Mouse (Mus musculus): ENCODE data around the gene Oprd1. TPM values are rescaled to one million over a fixed set of nuclear protein-coding genes. Genes with fewer than 3 reads are reported as not detected.
A peak's percentile ranks its signal among the peaks of the same experiment; 100 is the strongest.

The Oprd1 gene
- total RNA-seq, 2 experiments from 2014 or later = 0.04 TPM; not detected in 1

GRCm38 (mm10) chr4:132066101-132066773, 78.0 kb downstream of the Oprd1 start:
- intact Hi-C loops (cut with DNase I; ENCODE audit: low total_unique reads) = no loop called here
- peak; percentile 39 for DNase-seq

GRCm38 (mm10) chr4:132065578-132065977, 78.7 kb downstream of the Oprd1 start:
- DNase-seq = no peak
- intact Hi-C loops (cut with DNase I; ENCODE audit: low total_unique reads) = no loop called here

DNA sequence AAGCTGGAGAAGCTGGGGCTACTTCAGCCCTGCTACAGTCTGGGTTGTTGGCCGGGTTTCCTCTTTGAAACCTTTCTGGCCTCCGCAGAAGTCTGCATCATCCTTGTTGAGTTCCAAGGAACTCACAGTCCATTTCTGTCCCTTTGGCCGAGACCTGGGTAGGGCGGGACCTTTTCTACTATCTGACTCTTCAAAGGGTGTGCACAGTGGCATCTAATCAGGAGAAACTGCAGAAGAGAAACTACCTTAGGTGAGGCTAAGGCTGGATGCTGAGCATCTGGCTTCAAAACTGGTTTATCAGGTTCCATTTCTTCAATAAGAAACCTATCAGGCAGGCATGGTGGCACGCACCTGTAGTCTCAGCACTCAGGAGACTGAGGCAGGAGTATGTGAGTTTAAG, 79.7 kb downstream of the Oprd1 start:
- intact Hi-C loops (cut with DNase I; ENCODE audit: low total_unique reads) = no loop called here
- DNase-seq = no peak

DNA sequence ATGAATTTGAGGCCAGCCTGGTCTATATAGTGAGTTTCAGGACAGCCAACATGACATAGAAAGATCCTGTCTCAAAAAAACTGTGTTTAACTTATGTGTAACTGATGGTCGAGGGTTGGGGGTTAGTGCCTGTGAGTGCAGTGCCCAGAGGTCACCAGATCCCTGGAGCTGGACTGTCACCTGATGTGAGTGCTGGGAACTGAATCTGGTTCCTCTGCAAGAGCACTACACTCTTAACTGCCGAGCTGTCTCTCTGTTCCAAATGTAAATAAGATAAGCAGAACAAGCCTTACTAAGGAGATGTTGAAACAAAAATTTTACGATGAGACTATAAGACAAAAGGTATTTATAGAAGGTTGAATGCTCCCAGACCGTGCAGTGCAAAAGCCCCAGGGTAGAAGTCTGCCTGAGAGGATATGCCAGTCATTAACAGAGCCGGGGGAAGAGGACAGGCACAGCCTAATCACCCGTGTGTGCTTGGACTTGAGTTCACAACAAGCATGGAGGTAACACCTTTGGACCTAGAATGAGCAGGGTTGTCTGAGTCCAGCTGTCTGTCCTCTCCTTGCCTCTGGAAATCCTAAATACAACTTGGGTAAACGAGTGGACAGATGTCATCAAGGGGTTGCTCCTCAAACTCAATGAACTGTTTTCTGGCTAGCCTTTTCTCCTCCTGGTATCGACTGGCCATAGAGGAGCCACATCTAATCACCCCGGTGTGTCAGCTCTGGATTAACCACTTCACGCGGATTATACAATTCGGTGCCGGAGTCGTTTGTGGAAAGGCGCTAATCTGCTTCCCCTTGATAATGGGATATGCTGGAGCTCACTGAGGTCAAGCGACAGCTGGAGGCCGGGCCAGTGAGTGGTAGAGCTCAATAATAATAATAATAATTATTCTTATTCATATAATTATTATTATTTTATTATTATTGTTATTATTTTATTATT, 81.1 kb downstream of the Oprd1 start:
- DNase-seq = no peak
- intact Hi-C loops (cut with DNase I; ENCODE audit: low total_unique reads) = no loop called here

GRCm38 (mm10) chr4:132062289-132062688, 82.0 kb downstream of the Oprd1 start:
- DNase-seq = no peak
- intact Hi-C loops (cut with DNase I; ENCODE audit: low total_unique reads) = no loop called here

Other genes with a start within 250 kb of the Oprd1 start
- 1 to 10 TPM; 4.5 to 5.5 TPM for gene Tmem200b, start 222.7 kb downstream of the Oprd1 start, total RNA-seq (2021)
- gene Gm10300, start 69.8 kb downstream of the Oprd1 start, total RNA-seq (2021) = under 1 TPM in 1 of 2 experiments, not detected in 1; 0.14 TPM
- 10 to 100 TPM; 63.2 to 71.7 TPM for gene Epb41, start 69.2 kb downstream of the Oprd1 start, total RNA-seq (2021)
- 10 to 100 TPM; 29.5 to 33.7 TPM for gene Ythdf2, start 67.8 kb upstream of the Oprd1 start, total RNA-seq (2021)
- 1 to 10 TPM; 9.4 to 9.9 TPM for gene Gmeb1, start 117.1 kb upstream of the Oprd1 start, total RNA-seq (2021)
- gene Taf12, start 129.9 kb upstream of the Oprd1 start, total RNA-seq (2021) = 10 to 100 TPM; 22.8 to 26.9 TPM
- under 1 TPM in 1 of 2 experiments, not detected in 1; 0.94 TPM for gene Rab42, start 158.9 kb upstream of the Oprd1 start, total RNA-seq (2021)
- 10 to 100 TPM; 12.9 to 13.9 TPM for gene Trnau1ap, start 185.1 kb upstream of the Oprd1 start, total RNA-seq (2021)
- gene Rcc1, start 209.1 kb upstream of the Oprd1 start, total RNA-seq (2021) = 1 to 10 TPM; 7.5 to 9.1 TPM

Data from gastrocnemius, postnatal 14 days (tissue).